Mouse (Mus musculus): ENCODE results near the gene Fbxw21. TPM values are rescaled to one million over a fixed set of nuclear protein-coding genes. Genes with fewer than 3 reads are reported as not detected.

The Fbxw21 gene
- total RNA-seq, 4 experiments from 2014 or later, result not detected

DNA sequence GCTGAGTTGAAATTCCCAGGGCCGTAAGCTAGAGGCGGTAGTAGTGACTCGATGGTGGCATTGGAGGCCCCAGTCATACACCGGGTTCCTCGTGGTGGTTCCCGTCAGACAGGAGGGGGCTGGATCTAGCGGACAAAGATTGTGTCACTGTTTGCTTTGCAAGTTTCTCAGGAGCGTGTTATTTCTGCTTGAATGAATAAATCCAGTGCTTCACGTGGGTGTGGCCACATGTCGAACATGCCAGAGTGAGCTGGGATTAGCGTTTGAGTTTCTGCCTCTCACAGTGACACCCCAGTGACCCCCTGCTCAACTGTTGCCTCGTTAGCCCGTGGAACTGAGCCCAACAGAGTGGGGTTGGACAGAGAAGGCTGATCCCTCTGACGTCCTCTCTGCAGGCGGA lies 71.4 kb downstream of the Fbxw21 start:
- no peak for DNase-seq (ENCODE audit: low spot score)

Other genes with a start within 250 kb of the Fbxw21 start
- gene Tmem89, start 247.4 kb downstream of the Fbxw21 start, total RNA-seq (2022), result under 1 TPM in 1 of 4 experiments, not detected in 3; 0.28 TPM
- gene Uqcrc1, start 225.4 kb downstream of the Fbxw21 start, total RNA-seq (2022), result 1,000 to 10,000 TPM; 2,127 to 2,243 (median 2,213) TPM
- under 1 TPM; 0.31 to 0.49 (median 0.32) TPM for gene Col7a1, start 208.5 kb downstream of the Fbxw21 start, total RNA-seq (2022)
- gene Ucn2, start 176.0 kb downstream of the Fbxw21 start, total RNA-seq (2022), result not detected
- 1 to 10 TPM; 1.4 to 2.1 (median 1.9) TPM for gene Pfkfb4, start 170.3 kb downstream of the Fbxw21 start, total RNA-seq (2022)
- 10 to 100 TPM; 30.1 to 36.9 (median 33.7) TPM for gene Shisa5, start 123.5 kb downstream of the Fbxw21 start, total RNA-seq (2022)
- 10 to 100 TPM; 16.3 to 19.2 (median 17.6) TPM for gene Trex1, start 102.3 kb downstream of the Fbxw21 start, total RNA-seq (2022)
- 1 to 10 TPM; 8.1 to 9.4 (median 8.5) TPM for gene Atrip, start 87.9 kb downstream of the Fbxw21 start, total RNA-seq (2022)
- gene Ccdc51, start 79.5 kb downstream of the Fbxw21 start, total RNA-seq (2022), result 10 to 100 TPM; 10.5 to 13.4 (median 12.7) TPM
- gene Tma7, start 79.5 kb downstream of the Fbxw21 start, total RNA-seq (2022), result 100 to 1,000 TPM; 220 to 257 (median 236) TPM
- 10 to 100 TPM; 21.6 to 25.9 (median 22.9) TPM for gene Plxnb1, start 66.7 kb downstream of the Fbxw21 start, total RNA-seq (2022)
- gene Fbxw13, start 33.9 kb upstream of the Fbxw21 start, total RNA-seq (2022), result not detected
- gene Fbxw20, start 72.7 kb upstream of the Fbxw21 start, total RNA-seq (2022), result not detected
- gene Fbxw14, start 125.6 kb upstream of the Fbxw21 start, total RNA-seq (2022), result not detected
- not detected for gene Fbxw28, start 177.6 kb upstream of the Fbxw21 start, total RNA-seq (2022)
- not detected for gene Fbxw22, start 242.3 kb upstream of the Fbxw21 start, total RNA-seq (2022)

All from heart, adult 8-10 months (tissue).